Mouse (Mus musculus) intestine, postnatal 0 days (tissue): ENCODE results near the gene Trap1. TPM values are rescaled to one million over a fixed set of nuclear protein-coding genes. Genes with fewer than 3 reads are reported as not detected.

Experiments
- ATAC-seq: fragments of 200-750 bp; cut with Nextera tagmentation; 2 replicates; pipeline ENCODE4 v1.8.0; 2017; ENCODE audit warnings: mild to moderate bottlenecking, moderate TSS enrichment, moderate library complexity
- H3K27ac ChIP-seq: fragments of 300-500 bp; sonication (generic); 2 replicates; pipeline ENCODE4 v1.5.1; 2014; ENCODE audit warnings: mild to moderate bottlenecking, low read depth, low read length, moderate library complexity
- H3K27me3 ChIP-seq: fragments of 300-500 bp; sonication (generic); replicated peaks from 2 replicates; pipeline ENCODE4 v1.6.1; 2014; ENCODE audit warnings: low read length, mixed read lengths; ENCODE audit not compliant: control insufficient read depth, insufficient read depth
- H3K36me3 ChIP-seq: fragments of 300-500 bp; sonication (generic); 2 replicates; pipeline ENCODE4 v1.6.1; 2014; ENCODE audit warnings: mild to moderate bottlenecking, moderate library complexity; ENCODE audit not compliant: control insufficient read depth, insufficient read depth
- H3K4me1 ChIP-seq: fragments of 300-500 bp; sonication (generic); replicated peaks from 2 replicates; pipeline ENCODE4 v1.6.1; 2014; ENCODE audit warnings: antibody characterized with exemption, low read length, mixed read lengths; ENCODE audit not compliant: control insufficient read depth, insufficient read depth
- H3K4me2 ChIP-seq: fragments of 300-500 bp; sonication (generic); replicated peaks from 2 replicates; pipeline ENCODE4 v1.6.1; 2014; ENCODE audit warnings: low read depth, mild to moderate bottlenecking, moderate library complexity
- H3K4me3 ChIP-seq: fragments of 300-500 bp; sonication (generic); 2 replicates; pipeline ENCODE4 v1.5.1; 2014; ENCODE audit warnings: low read depth, low read length
- H3K9ac ChIP-seq: fragments of 300-500 bp; sonication (generic); 2 replicates; pipeline ENCODE4 v1.6.1; 2014; ENCODE audit warnings: mild to moderate bottlenecking, low read depth, low read length
- H3K9me3 ChIP-seq: fragments of 300-500 bp; sonication (generic); 2 replicates; pipeline ENCODE4 v1.6.1; 2016; ENCODE audit warnings: mixed run types; ENCODE audit not compliant: control insufficient read depth
- CTCF ChIP-seq: sonication (generic); IDR thresholded peaks from 2 replicates; pipeline ENCODE4 v1.5.1; 2016; ENCODE audit warnings: low read depth, mild to moderate bottlenecking, control low read depth, antibody characterized with exemption, moderate library complexity
- WGBS: fragments of 180-500 bp; shearing (Covaris S2); extraction: QIAGEN DNeasy Blood & Tissue Kit; methylation state at CpG from one replicate; pipeline ENCODE4 v1.1.7; 2014; 5-methylcytosine and 5-hydroxymethylcytosine counted together
- polyA plus RNA-seq: library from polyadenylated mRNA; unstranded; fragments of >200 nt; fragmentation: Nextera tagmentation; extraction: Ambion mirVana; gene quantifications from 2 replicates; pipeline ENCODE4 v1.2.1, GENCODE M21; 2015

Gene Trap1
- polyA plus RNA-seq, 1 experiment from 2014 or later: 35.3 TPM

DNA sequence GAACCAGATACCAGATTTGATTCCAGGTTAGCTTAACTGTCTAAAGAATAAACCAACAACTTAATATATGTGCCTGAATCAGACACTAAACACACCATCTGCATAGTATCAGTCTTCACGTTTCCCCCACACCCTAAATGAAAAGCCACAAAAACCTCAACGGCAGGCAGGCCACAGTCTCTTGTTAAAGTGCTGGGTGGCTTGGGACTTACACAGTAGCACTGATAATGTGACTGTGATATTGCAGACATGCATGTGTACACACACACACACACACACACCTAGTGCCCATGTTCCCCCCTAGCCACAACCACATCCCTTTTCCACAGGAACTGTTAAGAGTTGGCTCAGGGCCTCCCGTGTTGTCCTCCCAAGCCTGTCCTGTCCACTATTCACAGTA, 2.8 kb downstream of the Trap1 start:
- H3K4me3 ChIP-seq: no peak overlapping the region
- no peak overlapping the region for H3K9ac ChIP-seq
- H3K4me1 ChIP-seq: 0 out of 2 replicates have a peak, but pooled peaks cover 6% of the 10 kb centered on the region
- no peak for TF ChIP-seq CTCF
- no peak for ATAC-seq
- no peaks in the 10 kb centered on the region for H3K9me3 ChIP-seq
- no peak overlapping the region for H3K4me2 ChIP-seq
- WGBS: 64% methylated on average over 3 of the region's 3 CpGs
- H3K27me3 ChIP-seq: no peaks in the 10 kb centered on the region
- no peaks in the 10 kb centered on the region for H3K36me3 ChIP-seq
- H3K27ac ChIP-seq: no peak overlapping the region

DNA sequence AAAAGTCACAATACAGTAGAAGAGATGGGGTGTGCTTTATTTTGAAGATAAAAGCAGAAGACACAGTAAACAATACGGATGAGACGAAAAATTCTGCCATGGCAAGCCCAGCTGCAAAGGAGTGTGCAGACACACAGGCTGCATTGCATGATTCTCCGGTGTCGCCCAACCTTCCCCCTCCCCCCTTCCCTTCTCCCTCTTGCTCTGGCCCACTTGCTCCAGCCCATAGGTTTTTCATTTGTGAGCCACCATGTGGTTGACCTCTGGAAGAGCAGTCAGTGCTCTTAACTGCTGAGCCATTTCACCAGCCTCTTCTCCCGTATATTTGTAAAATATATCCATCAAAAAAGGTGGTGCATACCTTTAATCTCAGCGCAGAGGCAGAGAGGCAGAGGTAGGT, 3.3 kb downstream of the Trap1 start:
- H3K36me3 ChIP-seq: no peaks in the 10 kb centered on the region
- WGBS: 61% methylated on average over 6 of the region's 6 CpGs
- no peaks in the 10 kb centered on the region for H3K9me3 ChIP-seq
- ATAC-seq: no peak
- H3K4me2 ChIP-seq: no peak overlapping the region
- H3K9ac ChIP-seq: no peak overlapping the region
- no peak overlapping the region for H3K27ac ChIP-seq
- H3K4me3 ChIP-seq: no peak overlapping the region
- H3K27me3 ChIP-seq: no peaks in the 10 kb centered on the region
- peak; percentile 32 for TF ChIP-seq CTCF
- 0 out of 2 replicates have a peak, but pooled peaks cover 6% of the 10 kb centered on the region for H3K4me1 ChIP-seq

DNA sequence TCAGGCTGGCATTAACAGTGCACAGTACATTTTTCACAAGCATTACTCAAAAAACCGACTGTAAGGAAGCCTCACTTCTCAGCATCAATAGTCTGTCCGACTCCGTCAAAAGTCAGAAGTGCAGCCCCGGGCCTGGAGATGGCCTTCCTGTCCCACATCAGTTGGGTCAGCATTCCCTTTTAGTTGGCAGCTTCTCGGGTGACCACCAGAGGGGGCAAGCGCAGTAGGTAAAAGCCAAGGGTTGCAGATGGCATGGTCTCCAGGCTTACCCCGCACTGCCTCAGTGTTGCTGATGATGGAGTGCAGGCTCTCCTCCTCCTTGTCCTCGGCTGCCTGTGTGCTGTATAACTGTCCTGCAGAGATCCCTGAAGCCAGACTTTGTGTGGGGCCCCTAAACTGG, 9.0 kb downstream of the Trap1 start:
- Histone ChIP-seq H3K27me3 (no peaks in the 10 kb centered on the region), H3K36me3 (peaks cover 37% of the 10 kb centered on the region), H3K9me3 (no peaks in the 10 kb centered on the region), H3K27ac (no peak overlapping the region), H3K4me1 (no peaks in the 10 kb centered on the region), H3K4me3 (no peak overlapping the region), H3K9ac (no peak overlapping the region), H3K4me2 (no peak overlapping the region)
- peak; percentile 22; the same call in 1 of the 2 replicates for ATAC-seq
- peak; percentile 83 for TF ChIP-seq CTCF
- 53% methylated on average over 8 of the region's 8 CpGs for WGBS

- no peak overlapping the region for H3K27ac ChIP-seq
- H3K4me3 ChIP-seq: no peak overlapping the region
- no peak overlapping the region for H3K9ac ChIP-seq
- no peak for ATAC-seq
- no peaks in the 10 kb centered on the region for H3K4me1 ChIP-seq
- no peak for TF ChIP-seq CTCF
- no peaks in the 10 kb centered on the region for H3K9me3 ChIP-seq
- no peaks in the 10 kb centered on the region for H3K27me3 ChIP-seq
- H3K36me3 ChIP-seq: peaks cover 66% of the 10 kb centered on the region
- WGBS: 92% methylated on average over 4 of the region's 4 CpGs
- no peak overlapping the region for H3K4me2 ChIP-seq
Measured at GRCm38 (mm10) chr16:4064945-4065344, 12.7 kb downstream of the Trap1 start.

DNA sequence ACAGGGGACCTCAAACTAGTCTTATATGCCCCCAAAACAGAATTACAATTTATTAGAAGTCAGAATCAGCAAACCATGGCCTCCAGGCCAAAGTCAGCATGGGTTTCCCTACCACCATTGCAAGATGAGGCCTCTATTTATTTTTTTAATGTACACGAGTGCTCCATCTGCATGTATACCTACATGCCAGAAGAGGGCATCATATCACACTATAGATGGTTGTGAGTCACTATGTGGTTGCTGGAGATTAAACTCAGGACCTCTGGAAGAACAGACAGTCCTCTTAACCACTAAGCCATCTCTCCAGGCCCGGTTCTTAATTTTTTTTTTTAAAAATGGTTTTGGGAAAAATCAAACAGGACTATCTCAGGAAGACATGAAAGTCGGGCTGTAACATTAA, 23.8 kb downstream of the Trap1 start:
- Histone ChIP-seq H3K4me1 (no peaks in the 10 kb centered on the region), H3K4me2 (no peak overlapping the region), H3K4me3 (no peak overlapping the region), H3K36me3 (peaks cover 73% of the 10 kb centered on the region), H3K27ac (no peak overlapping the region), H3K27me3 (no peaks in the 10 kb centered on the region), H3K9me3 (no peaks in the 10 kb centered on the region), H3K9ac (no peak overlapping the region)
- 78% methylated on average over 3 of the region's 3 CpGs for WGBS
- TF ChIP-seq CTCF: 0 out of 2 replicates have a peak, but pooled peaks have one; percentile 17
- no peak for ATAC-seq

DNA sequence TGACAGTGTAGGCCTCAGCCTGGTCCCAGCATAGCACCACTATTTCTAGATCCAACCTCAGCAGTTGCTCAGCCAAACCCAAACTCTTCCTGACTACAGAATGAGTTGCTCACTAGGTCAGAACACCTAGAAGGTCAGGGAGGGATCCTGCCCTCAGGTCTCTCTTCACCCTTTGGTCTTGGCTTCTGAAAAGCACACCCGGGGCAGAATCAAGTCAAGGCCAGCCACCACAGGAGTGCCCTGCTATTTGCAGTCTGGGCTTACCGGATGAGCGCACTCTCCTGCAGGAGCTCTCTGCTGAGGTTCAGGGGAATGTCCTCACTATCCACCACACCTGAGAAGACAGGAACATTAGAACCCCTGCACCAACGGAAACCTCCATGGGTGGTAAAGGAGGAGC, 25.0 kb downstream of the Trap1 start:
- 98% methylated on average over 4 of the region's 4 CpGs for whole genome bisulfite sequencing
- no peaks in the 10 kb centered on the region for H3K27me3 ChIP-seq
- no peak overlapping the region for H3K4me2 ChIP-seq
- H3K27ac ChIP-seq: no peak overlapping the region
- H3K36me3 ChIP-seq: peaks cover 73% of the 10 kb centered on the region
- H3K9ac ChIP-seq: no peak overlapping the region
- ATAC-seq: no peak
- TF ChIP-seq CTCF: no peak
- H3K4me3 ChIP-seq: no peak overlapping the region
- H3K9me3 ChIP-seq: no peaks in the 10 kb centered on the region
- H3K4me1 ChIP-seq: no peaks in the 10 kb centered on the region

- WGBS: 88% methylated on average over 4 of the region's 4 CpGs
- H3K36me3 ChIP-seq: peaks cover 69% of the 10 kb centered on the region
- no peak for ATAC-seq
- no peaks in the 10 kb centered on the region for H3K27me3 ChIP-seq
- H3K9me3 ChIP-seq: no peaks in the 10 kb centered on the region
- no peak overlapping the region for H3K4me3 ChIP-seq
- H3K27ac ChIP-seq: no peak overlapping the region
- H3K4me1 ChIP-seq: no peaks in the 10 kb centered on the region
- H3K4me2 ChIP-seq: no peak overlapping the region
- peak; percentile 55 for TF ChIP-seq CTCF
- H3K9ac ChIP-seq: no peak overlapping the region
Measured at GRCm38 (mm10) chr16:4045524-4045923, 32.1 kb downstream of the Trap1 start.
